Mouse (Mus musculus) myocyte (in vitro differentiated cells): ENCODE measurements around the gene Pold2.

Experiments used
- CEBPB ChIP-seq: IDR thresholded peaks from 2 replicates; pipeline ENCODE4 v1.6.1; 2011; ENCODE audit warnings: mild to moderate bottlenecking, moderate library complexity; ENCODE audit not compliant: poor library complexity, insufficient read depth, severe bottlenecking
- E2F4 ChIP-seq: IDR thresholded peaks from one replicate; pipeline ENCODE4 v1.6.1; 2011; ENCODE audit warnings: mild to moderate bottlenecking, control low read depth, moderate library complexity; ENCODE audit not compliant: insufficient read depth
- MAX ChIP-seq: IDR thresholded peaks from one replicate; pipeline ENCODE4 v1.6.1; 2011; ENCODE audit warnings: low read depth, mild to moderate bottlenecking, control low read depth
- MYOG ChIP-seq, 3 experiments: IDR thresholded peaks; one replicate each; pipeline ENCODE4 v1.6.1; 2011; ENCODE audit warnings: control low read depth in 2 of 3, low read depth in 2 of 3, mild to moderate bottlenecking in 2 of 3; ENCODE audit not compliant: insufficient read length in 2 of 3, control insufficient read depth in 1 of 3, insufficient read depth in 1 of 3
- POLR2A ChIP-seq: IDR thresholded peaks from one replicate; pipeline ENCODE4 v1.6.1; 2011; ENCODE audit warnings: low read depth, mild to moderate bottlenecking, control low read depth, moderate library complexity; ENCODE audit not compliant: insufficient read length
- POLR2AphosphoS2 ChIP-seq: IDR thresholded peaks from one replicate; pipeline ENCODE4 v1.6.1; 2011; ENCODE audit warnings: low read depth, control low read depth; ENCODE audit not compliant: insufficient read length
- SRF ChIP-seq: IDR thresholded peaks from one replicate; pipeline ENCODE4 v1.6.1; 2011; ENCODE audit warnings: low read depth; ENCODE audit not compliant: control insufficient read depth, insufficient read length
- TCF3 ChIP-seq: IDR thresholded peaks from one replicate; pipeline ENCODE4 v1.6.1; 2011; ENCODE audit warnings: low read depth, control low read depth; ENCODE audit not compliant: insufficient read length
- USF1 ChIP-seq: IDR thresholded peaks from one replicate; pipeline ENCODE4 v1.6.1; 2011; ENCODE audit warnings: low read depth, mild to moderate bottlenecking, control low read depth, moderate library complexity

GRCm38 (mm10) chr11:5901320-5901719 is 23.2 kb upstream of the Pold2 start:
- TF ChIP-seq POLR2A (no peak), MAX (no peak), USF1 (no peak), POLR2AphosphoS2 (no peak), SRF (no peak), E2F4 (no peak), CEBPB (no peak), MYOG (IDR thresholded peaks at IDR 0.05; ENCODE audit: control insufficient read depth in 1 of 3, insufficient read depth in 1 of 3, insufficient read length in 2 of 3, low read depth in 2 of 3) (no peak), TCF3 (no peak)
